Mouse (Mus musculus) layer of hippocampus, adult 9-10 months (tissue): Measurements from ENCODE around the gene Hdac6.

Experiments
- DNase-seq: peaks from one replicate; pipeline ENCODE4 v3.0.0; 2022; ENCODE audit warnings: low spot score

Gene Hdac6

GRCm38 (mm10) chrX:7947108-7947899 is at the start of gene Hdac6:
Gene Hdac6 (minus strand): TSS chrX:7947889.
- no peak for DNase-seq

GRCm38 (mm10) chrX:7993068-7993735 is 45.5 kb upstream of the Hdac6 start:
- DNase-seq = no peak

- no peak for DNase-seq
Observed at GRCm38 (mm10) chrX:7992379-7993067, 44.8 kb upstream of the Hdac6 start.

DNA sequence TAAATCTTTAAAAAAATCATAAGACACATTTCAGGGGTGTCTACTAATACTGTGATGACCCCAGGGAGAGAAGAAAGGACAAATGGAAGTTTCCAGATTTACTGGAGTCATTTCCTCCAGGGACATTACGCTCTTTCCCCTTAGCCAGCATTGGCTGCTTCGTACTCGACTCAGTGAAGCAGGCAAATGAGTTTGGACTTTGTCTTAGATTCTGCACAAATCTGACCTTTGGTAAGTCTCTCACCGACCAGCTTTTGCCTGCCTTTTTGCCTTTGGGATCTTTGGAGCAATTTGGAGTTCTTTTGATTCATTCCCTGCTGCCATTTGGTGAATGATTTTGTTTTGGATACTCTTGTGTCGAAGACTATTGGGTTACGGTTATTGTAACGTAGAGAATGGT is 33.7 kb upstream of the Hdac6 start:
- DNase-seq = no peak

- DNase-seq = no peak
Observed at GRCm38 (mm10) chrX:7977892-7978291, 30.2 kb upstream of the Hdac6 start, which contains the start of gene Gata1. Gene Gata1 (minus strand): TSS chrX:7978071.

- no peak for DNase-seq
Observed at GRCm38 (mm10) chrX:7971292-7971691, 23.6 kb upstream of the Hdac6 start.

GRCm38 (mm10) chrX:7968899-7969298 is 21.2 kb upstream of the Hdac6 start:
- DNase-seq = no peak

GRCm38 (mm10) chrX:7968226-7968625 is 20.5 kb upstream of the Hdac6 start:
- DNase-seq = no peak

GRCm38 (mm10) chrX:7967596-7968201 is 20.0 kb upstream of the Hdac6 start:
- no peak for DNase-seq

- DNase-seq = no peak
Observed at GRCm38 (mm10) chrX:7966161-7966560, 18.5 kb upstream of the Hdac6 start.

DNA sequence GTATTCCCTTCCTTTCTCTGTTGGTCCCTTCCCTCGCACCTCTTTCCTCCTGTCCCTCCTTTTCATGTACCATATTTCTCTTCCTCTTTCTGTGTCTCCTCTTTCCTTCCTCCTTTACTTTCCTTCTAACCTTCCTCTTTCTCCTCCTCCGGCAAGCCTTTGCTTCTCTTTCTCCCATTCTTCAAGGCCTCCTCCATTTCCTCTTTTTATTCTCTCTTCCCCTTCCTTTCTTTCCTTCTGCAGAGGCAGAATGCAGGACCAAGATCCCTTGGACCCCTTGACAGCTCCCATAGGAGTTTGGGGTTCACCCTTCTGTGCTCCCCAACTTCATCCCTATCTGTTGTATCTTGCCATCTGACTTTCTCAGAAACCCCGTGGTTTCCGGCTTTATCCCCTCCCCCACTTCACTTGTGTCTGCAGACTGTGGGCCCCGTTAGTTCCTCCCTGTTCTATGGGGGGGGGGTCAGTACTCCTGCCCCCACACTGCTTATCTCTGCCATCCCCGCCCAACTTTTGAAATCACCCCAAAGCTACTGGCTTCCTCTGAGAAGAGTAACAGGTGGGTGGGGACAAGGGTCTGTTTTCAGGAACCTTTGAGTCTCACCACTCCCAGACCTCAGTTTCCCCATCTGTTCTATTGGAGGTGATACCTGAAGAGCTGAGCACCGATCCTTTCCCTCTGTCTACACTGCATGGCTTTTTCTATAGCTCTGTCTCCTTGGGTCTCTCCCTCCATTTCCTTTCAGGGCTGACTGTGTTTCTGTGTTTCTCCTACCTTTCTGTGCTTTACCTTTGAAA is 16.3 kb upstream of the Hdac6 start:
- DNase-seq = no peak

- DNase-seq = no peak
Observed at GRCm38 (mm10) chrX:7958868-7959267, 11.2 kb upstream of the Hdac6 start.

DNA sequence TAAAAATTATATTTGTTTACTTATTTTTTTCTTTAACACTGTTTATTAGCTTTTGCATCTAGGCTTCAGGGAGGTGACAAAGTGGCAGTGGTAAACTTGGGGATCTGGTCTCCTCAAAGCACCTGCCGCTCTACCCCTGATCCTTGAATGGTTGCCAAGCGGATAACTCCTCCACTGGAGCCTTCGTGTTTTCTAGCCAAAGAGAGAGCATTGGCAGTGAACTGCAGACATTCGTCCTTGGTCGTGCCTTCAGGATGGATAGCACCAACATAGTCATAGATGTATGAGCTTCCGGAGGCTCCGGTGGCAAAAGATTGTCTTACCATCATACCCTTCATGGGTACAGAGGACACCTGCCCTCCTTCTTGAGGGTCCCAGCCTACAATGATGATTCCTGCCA is 2.4 kb upstream of the Hdac6 start:
- no peak for DNase-seq

DNA sequence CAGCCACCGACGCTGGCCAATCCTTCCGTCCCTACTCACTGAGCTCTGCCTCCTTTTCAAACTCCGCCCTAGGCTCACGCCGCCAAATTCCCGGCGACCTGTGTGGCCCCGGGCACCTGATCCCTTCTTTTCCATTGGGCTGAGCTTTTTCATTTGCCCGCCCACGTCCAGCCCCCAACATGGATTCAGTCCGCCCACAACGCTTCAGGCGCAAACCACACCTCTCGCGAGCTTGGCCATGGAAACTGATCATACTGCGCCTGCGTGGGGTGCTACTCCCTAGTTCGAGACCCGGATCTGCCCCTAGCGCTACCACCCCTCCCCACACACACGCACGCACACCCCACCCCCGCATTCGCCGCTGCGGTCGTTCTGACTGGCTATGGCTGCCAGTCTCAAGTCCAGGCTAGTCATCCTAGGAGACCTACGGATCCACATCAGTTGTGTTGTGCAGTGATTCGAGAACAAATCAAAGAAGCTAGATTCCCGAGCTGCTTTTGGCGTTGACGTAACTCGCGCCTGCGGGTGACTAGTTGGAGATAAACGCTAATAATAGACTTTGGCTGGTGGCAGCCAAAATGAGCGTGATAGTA is 307 bp upstream of the Hdac6 start:
- peak; percentile 92 for DNase-seq

DNA sequence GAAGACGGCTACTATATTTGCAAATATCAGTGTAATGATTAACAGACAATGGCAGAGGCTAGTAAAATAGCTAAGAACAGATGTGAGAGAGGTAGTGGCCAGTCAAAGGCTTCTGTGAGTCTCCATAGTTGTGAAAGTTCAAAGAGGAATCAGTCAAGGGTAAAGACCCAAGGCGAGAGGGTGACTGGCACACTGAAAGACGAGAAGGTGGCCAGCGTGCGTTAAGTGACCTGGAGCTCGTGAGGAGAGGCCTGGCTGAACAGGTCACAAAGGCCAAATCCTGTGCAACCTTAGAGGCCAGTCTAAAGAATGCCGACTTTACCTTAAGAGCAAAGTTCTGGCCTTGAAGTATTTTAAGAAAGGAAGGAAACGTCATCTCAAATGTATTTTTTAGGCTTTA is 2.1 kb downstream of the Hdac6 start:
- no peak for DNase-seq

DNA sequence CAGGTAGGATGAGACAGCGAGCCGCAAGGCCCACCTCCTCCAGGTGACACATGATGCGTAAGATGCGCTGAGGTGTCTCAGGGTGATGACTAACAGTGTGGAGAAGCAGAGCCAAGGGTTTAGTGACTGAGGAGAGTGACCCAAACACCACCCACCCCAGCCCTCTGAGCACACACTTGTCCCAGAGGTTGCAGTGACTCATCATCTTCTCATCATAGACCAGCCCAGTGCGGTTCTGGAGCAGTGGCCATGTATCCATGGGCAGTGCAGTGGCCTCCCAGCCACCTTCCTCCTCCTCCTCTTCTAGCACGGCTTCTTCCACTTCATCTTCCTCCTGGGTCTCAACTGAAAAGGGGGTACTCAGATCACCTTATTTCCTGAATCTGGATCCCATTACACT is 10.0 kb downstream of the Hdac6 start:
- no peak for DNase-seq

DNA sequence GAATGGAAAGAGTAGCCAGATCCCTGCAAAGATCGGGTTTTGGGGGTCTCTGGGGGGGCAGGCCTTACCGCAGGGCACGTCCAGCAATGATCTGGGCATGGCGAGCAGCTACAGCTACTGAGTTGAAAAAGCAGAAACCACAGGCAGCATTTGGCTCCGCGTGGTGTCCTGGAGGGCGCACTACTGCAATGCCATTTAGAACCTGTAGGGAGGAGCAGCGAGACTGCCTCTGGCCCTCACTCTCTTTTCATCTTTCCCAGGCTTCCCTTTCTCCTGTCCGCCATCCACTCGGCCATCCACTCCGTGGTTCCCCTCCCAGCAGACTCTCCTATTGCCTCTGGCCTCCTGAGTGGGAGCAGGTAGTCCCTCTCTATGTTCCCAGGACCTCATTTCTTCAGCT is 10.8 kb downstream of the Hdac6 start:
- DNase-seq = no peak

DNA sequence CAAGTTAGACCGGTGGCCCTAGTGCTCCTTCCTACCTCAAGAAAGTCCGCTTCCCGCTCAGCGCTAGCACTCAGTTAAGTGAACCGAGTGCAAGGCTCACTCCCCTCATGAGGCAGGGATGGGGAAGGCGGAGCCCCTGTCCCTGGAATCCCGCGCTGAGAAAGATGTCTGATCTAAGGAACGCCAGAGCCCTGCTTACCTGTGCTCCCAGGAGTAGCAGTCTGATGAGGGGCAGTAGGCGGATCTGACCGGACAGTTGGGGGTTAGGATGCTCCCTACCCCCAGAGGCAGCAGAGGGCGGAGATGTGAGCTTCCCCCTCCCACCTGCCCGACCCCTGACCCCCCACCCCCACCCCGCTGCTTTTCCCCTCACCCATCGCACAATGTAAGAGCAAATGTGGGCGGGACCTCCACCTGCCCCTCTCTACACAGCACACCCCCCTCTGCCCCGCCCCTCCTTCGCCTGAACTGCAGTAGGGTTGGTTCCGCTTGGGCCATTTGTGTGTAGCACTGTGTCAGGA is 19.4 kb downstream of the Hdac6 start, which contains the start of gene Eras:
TSS of gene Eras (minus strand) at position 338 of the 521 bp plus-strand sequence.
- DNase-seq = no peak

GRCm38 (mm10) chrX:7927116-7927515 is 20.6 kb downstream of the Hdac6 start:
- DNase-seq = no peak

GRCm38 (mm10) chrX:7926266-7926665 is 21.4 kb downstream of the Hdac6 start:
- DNase-seq = no peak

GRCm38 (mm10) chrX:7922032-7922431 is 25.7 kb downstream of the Hdac6 start:
- DNase-seq = no peak
